Mouse (Mus musculus) erythroblast, embryonic 14.5 days (primary cell): ENCODE data around the gene Gm28729.

ENCODE experiments used
- GATA1 ChIP-seq: IDR thresholded peaks from 2 replicates; pipeline ENCODE4 v1.6.1; 2012; ENCODE audit warnings: low read length, inconsistent platforms, mixed read lengths
- TAL1 ChIP-seq: IDR thresholded peaks from 3 replicates; pipeline ENCODE4 v1.6.1; 2012; ENCODE audit warnings: low read length, inconsistent platforms, mixed read lengths

GRCm38 (mm10) chr9:96554095-96554494 is 29.0 kb upstream of the Gm28729 start:
- TF ChIP-seq TAL1 (no peak), GATA1 (no peak)
